Mouse (Mus musculus) midbrain, embryonic 15.5 days (tissue): ENCODE data around the gene Defb48. TPM values are rescaled to one million over a fixed set of nuclear protein-coding genes. Genes with fewer than 3 reads are reported as not detected.
A peak's percentile ranks its signal among the peaks of the same experiment; 100 is the strongest.

ENCODE experiments used
- ATAC-seq: fragments of 200-750 bp; cut with Nextera tagmentation; replicated peaks from 2 replicates; pipeline ENCODE4 v1.8.0; 2017; ENCODE audit warnings: moderate TSS enrichment
- H3K27ac ChIP-seq: fragments of 300-500 bp; sonication (generic); 2 replicates; pipeline ENCODE4 v1.5.1; 2015; ENCODE audit warnings: mild to moderate bottlenecking, inconsistent platforms
- H3K27me3 ChIP-seq: fragments of 300-500 bp; sonication (generic); replicated peaks from 2 replicates; pipeline ENCODE4 v1.6.1; 2015; ENCODE audit warnings: inconsistent platforms
- H3K36me3 ChIP-seq: fragments of 300-500 bp; sonication (generic); replicated peaks from 2 replicates; pipeline ENCODE4 v1.6.1; 2015; ENCODE audit warnings: inconsistent platforms
- H3K4me1 ChIP-seq: fragments of 300-500 bp; sonication (generic); 2 replicates; pipeline ENCODE4 v1.6.1; 2015; ENCODE audit warnings: inconsistent platforms
- H3K4me2 ChIP-seq: fragments of 300-500 bp; sonication (generic); 2 replicates; pipeline ENCODE4 v1.6.1; 2015; ENCODE audit warnings: inconsistent platforms, mild to moderate bottlenecking, moderate library complexity
- H3K4me3 ChIP-seq: fragments of 300-500 bp; sonication (generic); 2 replicates; pipeline ENCODE4 v1.5.1; 2015; ENCODE audit warnings: mild to moderate bottlenecking, inconsistent platforms
- H3K9ac ChIP-seq: fragments of 300-500 bp; sonication (generic); 2 replicates; pipeline ENCODE4 v1.6.1; 2015; ENCODE audit warnings: mild to moderate bottlenecking, inconsistent platforms
- H3K9me3 ChIP-seq: fragments of 300-500 bp; sonication (generic); 2 replicates; pipeline ENCODE4 v1.6.1; 2016; ENCODE audit warnings: inconsistent platforms
- WGBS: fragments of 180-500 bp; shearing (Covaris S2); methylation state at CpG from one replicate; pipeline ENCODE4 v1.1.7; 2015; ENCODE audit warnings: mixed read lengths; 5-methylcytosine and 5-hydroxymethylcytosine counted together
- polyA plus RNA-seq: library from polyadenylated mRNA; unstranded; fragments of >200 nt; fragmentation: Nextera tagmentation; extraction: Ambion mirVana; gene quantifications from 2 replicates; pipeline ENCODE4 v1.2.1, GENCODE M21; 2015

Defb48 gene
- polyA plus RNA-seq, 1 experiment from 2014 or later, result not detected

DNA sequence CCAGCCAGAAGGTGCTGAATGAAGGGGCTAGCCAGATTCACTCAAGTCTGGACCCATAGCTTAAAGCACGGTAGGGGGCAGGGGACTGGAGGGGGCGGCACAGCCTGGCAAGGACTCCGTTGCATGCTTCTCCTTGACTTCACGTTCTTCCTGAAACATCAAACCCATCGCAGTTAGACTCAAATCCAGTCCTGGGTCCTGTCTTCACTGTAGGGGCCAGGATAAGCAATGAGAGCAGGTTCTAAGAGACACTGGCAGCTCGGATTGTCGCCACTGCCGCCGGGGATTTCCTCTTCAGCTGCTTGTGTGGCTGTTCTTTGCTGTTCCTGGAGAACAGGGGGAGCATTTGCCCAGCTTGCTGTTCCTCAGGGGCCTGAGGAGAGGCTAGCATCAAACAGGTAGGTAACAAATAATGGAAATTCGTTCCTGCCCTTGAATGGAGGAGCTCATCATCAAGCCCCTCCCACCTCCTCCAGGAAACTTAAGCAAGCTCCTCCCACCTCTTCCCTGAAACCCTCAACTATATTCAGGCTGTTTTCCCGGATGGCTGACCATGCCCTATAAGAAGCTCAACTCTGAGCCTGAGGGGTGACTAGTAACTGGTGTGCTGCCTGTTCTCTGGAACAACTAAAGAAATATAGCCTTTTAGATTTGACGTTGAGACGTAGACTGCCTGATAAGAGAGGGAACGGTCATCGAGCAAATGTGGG, 18.3 kb downstream of the Defb48 start:
- H3K4me3 ChIP-seq, result peak overlapping the region; percentile 16; the same call in 1 of the 2 replicates
- 26% methylated on average over 15 of the region's 15 CpGs for WGBS
- H3K36me3 ChIP-seq, result no peaks in the 10 kb centered on the region
- no peaks in the 10 kb centered on the region for H3K27me3 ChIP-seq
- H3K4me2 ChIP-seq, result peak overlapping the region; percentile 35
- no peak overlapping the region; the same call in 1 of the 2 replicates for H3K9ac ChIP-seq
- H3K4me1 ChIP-seq, result 0 out of 2 replicates have a peak, but pooled peaks cover 5% of the 10 kb centered on the region
- H3K27ac ChIP-seq, result no peak overlapping the region
- H3K9me3 ChIP-seq, result no peaks in the 10 kb centered on the region
- ATAC-seq, result 0 out of 2 replicates have a peak, but pooled peaks have one; percentile 37

DNA sequence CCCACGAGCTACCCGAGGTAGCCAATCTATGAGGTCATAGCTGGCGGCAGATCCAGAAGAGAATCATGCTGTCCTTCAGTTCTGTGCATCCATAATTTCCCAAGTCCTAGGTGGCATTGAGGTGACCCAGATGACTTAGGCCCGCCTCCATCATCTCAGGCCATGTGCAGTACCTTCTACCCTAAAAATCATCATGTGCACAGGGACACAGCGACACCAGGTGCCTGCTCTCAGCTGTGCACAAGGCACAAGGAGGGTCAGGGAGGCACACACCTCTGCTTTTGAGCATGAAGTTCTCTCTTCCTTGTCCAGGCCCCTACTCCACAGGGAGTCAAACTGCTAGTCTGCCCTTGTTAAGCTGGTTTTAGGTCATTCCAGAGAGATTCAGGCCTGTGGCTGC, 19.0 kb downstream of the Defb48 start:
- Histone ChIP-seq H3K4me3 (no peak overlapping the region), H3K4me1 (0 out of 2 replicates have a peak, but pooled peaks cover 5% of the 10 kb centered on the region), H3K9ac (no peak overlapping the region), H3K9me3 (no peaks in the 10 kb centered on the region), H3K36me3 (no peaks in the 10 kb centered on the region), H3K27ac (no peak overlapping the region), H3K4me2 (no peak overlapping the region), H3K27me3 (no peaks in the 10 kb centered on the region)
- WGBS, result 86% methylated on average over 5 of the region's 5 CpGs
- 0 out of 2 replicates have a peak, but pooled peaks have one; percentile 33 for ATAC-seq

DNA sequence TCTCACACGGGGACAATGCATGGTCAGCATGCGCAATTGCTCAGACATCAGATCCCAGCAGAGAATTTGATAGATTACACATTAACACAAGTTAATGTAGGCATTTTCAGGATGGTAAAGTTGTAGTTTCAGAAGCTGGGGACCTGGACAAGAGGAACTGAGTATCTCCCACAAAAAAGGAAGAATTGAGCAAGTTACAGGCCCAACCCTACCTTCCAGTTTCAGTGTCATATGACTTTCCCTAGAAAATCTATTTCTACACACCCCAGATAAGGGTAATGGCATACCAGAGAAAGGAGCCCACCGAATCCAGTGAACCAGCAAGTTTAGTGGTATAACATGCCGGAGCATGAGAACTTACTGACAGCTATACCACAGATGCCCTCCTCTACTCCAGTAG, 20.7 kb downstream of the Defb48 start:
- Histone ChIP-seq H3K9me3 (no peaks in the 10 kb centered on the region), H3K36me3 (no peaks in the 10 kb centered on the region), H3K27me3 (no peaks in the 10 kb centered on the region), H3K4me3 (no peak overlapping the region), H3K4me1 (0 out of 2 replicates have a peak, but pooled peaks cover 5% of the 10 kb centered on the region), H3K9ac (no peak overlapping the region), H3K4me2 (no peak overlapping the region), H3K27ac (no peak overlapping the region)
- ATAC-seq, result no peak
- WGBS, result 89% methylated on average over 4 of the region's 4 CpGs

DNA sequence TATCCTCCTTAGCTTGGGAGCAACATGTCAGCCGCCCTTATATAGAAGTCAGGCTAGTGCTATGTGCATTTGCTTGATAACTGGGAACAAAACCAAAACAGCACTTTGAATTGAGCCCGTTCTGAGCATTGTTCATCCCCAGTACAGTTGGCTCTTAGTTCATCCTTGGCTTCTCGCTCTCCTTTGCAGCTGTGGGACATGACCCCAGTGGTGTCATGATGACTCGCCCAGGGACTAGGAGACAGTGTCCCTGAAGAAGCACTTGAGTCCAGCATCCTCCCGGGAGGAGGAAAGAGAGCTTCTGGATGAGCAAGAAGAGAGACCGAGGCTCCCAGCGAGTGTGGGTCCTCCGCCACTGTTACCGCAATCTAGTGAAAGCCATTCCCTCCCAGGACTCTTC, 28.2 kb downstream of the Defb48 start:
- 84% methylated on average over 9 of the region's 9 CpGs for WGBS
- Histone ChIP-seq H3K4me1 (no peaks in the 10 kb centered on the region), H3K36me3 (peaks cover 18% of the 10 kb centered on the region), H3K4me2 (no peak overlapping the region), H3K9ac (no peak overlapping the region), H3K9me3 (no peaks in the 10 kb centered on the region), H3K27ac (no peak overlapping the region), H3K27me3 (no peaks in the 10 kb centered on the region), H3K4me3 (no peak overlapping the region)
- ATAC-seq, result no peak

DNA sequence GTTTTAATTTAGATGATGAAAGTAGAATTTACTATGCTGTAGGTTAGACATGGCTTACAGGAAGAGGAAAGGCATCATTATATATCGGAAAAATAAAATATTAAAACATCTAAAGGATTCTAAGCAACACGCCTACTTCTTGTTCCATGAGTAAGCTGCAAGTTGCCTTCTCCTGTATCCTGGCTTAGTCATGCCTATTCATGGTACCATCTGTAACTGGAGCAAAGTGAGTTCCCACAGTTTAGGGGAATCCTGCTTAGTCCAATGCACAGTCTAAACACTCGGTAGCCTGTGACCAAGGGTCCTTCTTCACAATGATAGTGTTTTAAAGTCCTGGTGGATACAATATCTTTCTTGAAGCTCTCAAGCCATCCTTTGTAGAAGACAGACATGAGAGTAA, 37.5 kb downstream of the Defb48 start:
- Histone ChIP-seq H3K4me2 (no peak overlapping the region), H3K36me3 (0 out of 2 replicates have a peak, but pooled peaks cover 9% of the 10 kb centered on the region), H3K9ac (no peak overlapping the region), H3K27me3 (no peaks in the 10 kb centered on the region), H3K4me3 (no peak overlapping the region), H3K4me1 (no peaks in the 10 kb centered on the region), H3K27ac (no peak overlapping the region), H3K9me3 (no peaks in the 10 kb centered on the region)
- 90% methylated on average over 3 of the region's 3 CpGs for WGBS
- no peak for ATAC-seq

DNA sequence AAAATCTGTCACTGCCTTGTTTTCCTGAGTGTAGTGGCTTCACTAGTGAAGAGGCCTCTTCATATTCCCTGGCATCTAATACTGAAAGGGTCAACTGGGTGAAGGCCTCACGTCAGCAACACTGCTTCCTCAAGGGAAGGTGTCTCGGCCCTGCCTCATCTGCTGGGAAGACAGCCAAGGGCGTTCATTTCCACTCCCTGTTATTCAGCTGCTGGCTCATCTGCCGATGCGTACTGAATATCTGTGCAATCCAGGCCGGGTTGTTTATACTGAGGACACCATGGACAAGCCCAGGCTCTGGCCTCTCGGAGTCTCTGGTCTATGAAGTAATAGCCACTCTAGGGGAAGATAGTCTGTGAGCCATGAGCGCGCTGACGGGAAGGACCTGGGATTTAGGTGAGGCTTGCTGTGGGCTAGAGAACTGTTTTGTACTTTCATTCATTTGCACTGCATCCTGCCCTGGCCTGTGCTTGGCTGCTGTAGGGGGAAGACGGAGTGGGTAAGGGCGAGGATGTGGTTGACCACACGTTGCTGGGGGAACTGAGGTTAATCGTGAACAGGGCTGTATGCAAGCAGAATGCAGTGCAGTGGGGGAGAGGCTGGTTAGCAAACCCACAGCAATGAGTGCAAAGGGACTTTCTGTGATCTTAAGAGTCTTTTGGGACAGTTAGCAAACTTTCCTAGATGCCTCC, 43.8 kb downstream of the Defb48 start:
- Histone ChIP-seq H3K9me3 (no peaks in the 10 kb centered on the region), H3K4me2 (no peak overlapping the region), H3K36me3 (0 out of 2 replicates have a peak, but pooled peaks cover 5% of the 10 kb centered on the region), H3K4me3 (no peak overlapping the region), H3K4me1 (no peaks in the 10 kb centered on the region), H3K27me3 (no peaks in the 10 kb centered on the region), H3K27ac (no peak overlapping the region), H3K9ac (no peak overlapping the region)
- WGBS, result 88% methylated on average over 14 of the region's 14 CpGs
- ATAC-seq, result no peak

DNA sequence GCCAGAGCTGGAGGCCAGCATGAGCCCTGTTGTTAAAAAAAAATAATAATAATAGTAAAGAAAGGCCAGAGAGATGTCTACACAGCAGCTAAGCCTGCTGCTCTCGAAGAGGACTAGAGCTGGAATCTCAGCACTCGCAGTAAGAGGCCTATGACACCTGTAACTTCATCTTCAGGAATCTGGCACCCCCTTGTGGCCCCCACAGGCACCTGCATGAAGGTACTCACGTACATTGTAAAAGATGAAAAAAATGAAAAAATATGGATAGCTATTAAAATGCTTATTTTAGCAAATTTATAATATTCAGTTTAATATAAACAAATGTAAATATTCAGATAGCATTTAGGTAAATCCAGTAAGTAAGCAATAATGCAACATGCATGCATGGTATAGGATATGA, 44.9 kb downstream of the Defb48 start:
- Histone ChIP-seq H3K4me2 (no peak overlapping the region), H3K27me3 (no peaks in the 10 kb centered on the region), H3K9me3 (no peaks in the 10 kb centered on the region), H3K4me1 (no peaks in the 10 kb centered on the region), H3K27ac (no peak overlapping the region), H3K9ac (no peak overlapping the region), H3K4me3 (no peak overlapping the region), H3K36me3 (0 out of 2 replicates have a peak, but pooled peaks cover 3% of the 10 kb centered on the region)
- WGBS, result 95% methylated on average over 3 of the region's 3 CpGs
- no peak for ATAC-seq

DNA sequence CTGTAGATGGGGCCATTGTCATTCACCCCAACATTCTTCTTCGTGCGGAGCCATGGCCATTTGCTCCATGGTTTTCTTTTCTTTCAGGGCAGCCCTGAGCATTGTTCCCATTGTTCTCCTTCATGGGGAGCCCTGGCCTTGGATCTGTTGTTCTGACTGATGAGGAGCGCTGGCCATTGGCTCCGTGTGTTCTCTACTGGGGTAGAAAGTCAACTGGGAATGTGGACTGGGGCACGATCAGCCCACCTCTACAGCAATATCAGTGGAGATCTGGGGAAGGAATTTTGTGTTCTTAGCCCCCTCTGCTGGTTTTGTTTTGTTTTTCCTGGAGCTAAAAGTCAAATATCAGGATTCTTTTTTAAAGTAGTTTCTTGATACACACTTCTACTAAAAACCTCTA, 46.6 kb downstream of the Defb48 start:
- Histone ChIP-seq H3K4me1 (no peaks in the 10 kb centered on the region), H3K4me2 (no peak overlapping the region), H3K27me3 (no peaks in the 10 kb centered on the region), H3K27ac (no peak overlapping the region), H3K9me3 (no peaks in the 10 kb centered on the region), H3K4me3 (no peak overlapping the region), H3K36me3 (no peaks in the 10 kb centered on the region), H3K9ac (no peak overlapping the region)
- no peak for ATAC-seq
- 56% methylated on average over 5 of the region's 5 CpGs for WGBS

DNA sequence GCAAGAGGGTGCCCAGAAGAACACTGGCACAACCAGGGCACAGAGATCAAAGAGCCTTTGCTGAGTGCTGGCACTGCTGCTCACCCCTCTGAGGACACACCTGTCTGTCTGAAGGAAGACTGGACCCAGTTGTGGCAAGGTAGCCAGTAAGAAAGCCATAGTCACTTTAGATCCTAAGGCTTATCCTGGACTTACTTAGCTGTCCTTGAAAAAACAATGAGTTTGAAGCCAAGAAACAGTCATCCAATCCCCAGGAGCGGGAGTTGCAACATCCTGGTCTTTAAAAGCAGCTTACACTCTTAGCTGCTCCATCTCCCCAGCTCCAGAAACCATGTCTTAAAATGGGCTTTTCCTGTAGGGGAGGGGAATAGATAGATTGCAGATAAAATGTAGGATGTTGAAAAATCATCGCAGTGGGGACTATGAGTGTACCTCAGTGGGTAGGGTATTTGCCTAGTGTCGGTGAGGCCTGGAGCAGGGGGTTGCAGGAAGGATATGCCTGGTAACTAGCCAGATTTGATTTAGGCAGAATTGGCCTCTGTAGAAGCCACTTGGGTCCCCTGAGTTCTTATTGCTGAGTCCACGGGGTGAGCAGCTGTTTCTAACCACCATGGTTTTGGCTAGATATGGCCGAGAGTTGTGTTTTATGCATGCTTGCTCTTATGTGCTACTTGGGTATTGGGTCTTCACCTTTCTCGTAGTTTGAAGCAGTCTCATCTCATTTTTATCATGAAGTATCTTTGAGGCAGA, 47.5 kb downstream of the Defb48 start:
- Histone ChIP-seq H3K4me2 (no peak overlapping the region), H3K4me3 (no peak overlapping the region), H3K9ac (no peak overlapping the region), H3K9me3 (no peaks in the 10 kb centered on the region), H3K36me3 (no peaks in the 10 kb centered on the region), H3K4me1 (no peaks in the 10 kb centered on the region), H3K27ac (no peak overlapping the region), H3K27me3 (no peaks in the 10 kb centered on the region)
- ATAC-seq, result no peak
- 91% methylated on average over 6 of the region's 6 CpGs for WGBS

DNA sequence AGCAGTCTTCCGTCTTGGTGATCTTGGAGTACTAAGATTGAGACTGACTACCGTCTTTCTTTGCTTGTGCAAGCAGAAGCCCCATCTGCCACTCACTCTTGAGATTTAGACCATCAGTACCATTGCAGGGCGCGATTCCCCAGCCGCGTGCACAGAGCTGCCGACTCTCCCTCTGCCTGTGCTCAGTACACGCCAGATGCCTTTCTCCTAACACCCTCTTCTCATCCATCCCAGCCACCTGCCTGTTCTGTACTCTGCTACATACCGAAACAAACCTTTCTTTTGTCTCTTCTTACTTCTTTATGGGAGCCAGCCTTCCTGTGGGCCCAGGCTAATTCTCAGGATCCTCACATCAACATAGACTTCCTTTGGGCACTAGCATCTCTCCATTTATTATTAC, 48.9 kb downstream of the Defb48 start:
- Histone ChIP-seq H3K27ac (no peak overlapping the region), H3K9ac (no peak overlapping the region), H3K9me3 (no peaks in the 10 kb centered on the region), H3K36me3 (no peaks in the 10 kb centered on the region), H3K4me3 (no peak overlapping the region), H3K4me1 (no peaks in the 10 kb centered on the region), H3K27me3 (no peaks in the 10 kb centered on the region), H3K4me2 (no peak overlapping the region)
- no peak for ATAC-seq
- WGBS, result 84% methylated on average over 9 of the region's 9 CpGs

DNA sequence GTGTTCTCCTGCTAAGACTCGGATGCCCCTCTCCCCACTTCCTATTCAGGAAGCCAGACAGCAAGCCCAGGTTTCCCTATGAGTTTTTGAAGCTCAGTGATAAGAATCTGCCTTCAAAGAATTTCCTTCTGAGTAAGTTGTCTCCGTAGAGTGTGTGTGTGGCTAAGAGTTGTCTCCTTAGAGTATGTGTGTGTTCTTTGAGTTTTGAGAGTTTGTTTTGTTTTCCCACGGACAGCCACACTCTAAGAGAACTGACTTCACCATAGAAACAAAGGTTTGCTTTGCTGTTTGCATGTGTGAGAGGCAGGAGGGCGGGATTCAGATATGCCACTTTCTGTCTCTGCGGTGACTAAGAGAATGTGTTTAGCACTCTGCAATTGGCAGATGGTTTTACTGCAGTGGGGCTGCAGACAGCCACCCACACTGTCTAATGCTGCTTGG, 56.2 kb downstream of the Defb48 start:
- Histone ChIP-seq H3K27ac (no peak overlapping the region), H3K4me2 (no peak overlapping the region), H3K4me3 (no peak overlapping the region), H3K27me3 (no peaks in the 10 kb centered on the region), H3K9me3 (no peaks in the 10 kb centered on the region), H3K9ac (no peak overlapping the region), H3K36me3 (peaks cover 3% of the 10 kb centered on the region; the same call in 1 of the 2 replicates), H3K4me1 (no peaks in the 10 kb centered on the region)
- no peak for ATAC-seq
- WGBS, result 80% methylated on average over 5 of the region's 5 CpGs
